Mouse (Mus musculus): ENCODE results near the gene Auts2. TPM values are rescaled to one million over a fixed set of nuclear protein-coding genes. Genes with fewer than 3 reads are reported as not detected.

Auts2 gene
- polyA plus RNA-seq, 1 experiment from 2014 or later, result 74.1 TPM

DNA sequence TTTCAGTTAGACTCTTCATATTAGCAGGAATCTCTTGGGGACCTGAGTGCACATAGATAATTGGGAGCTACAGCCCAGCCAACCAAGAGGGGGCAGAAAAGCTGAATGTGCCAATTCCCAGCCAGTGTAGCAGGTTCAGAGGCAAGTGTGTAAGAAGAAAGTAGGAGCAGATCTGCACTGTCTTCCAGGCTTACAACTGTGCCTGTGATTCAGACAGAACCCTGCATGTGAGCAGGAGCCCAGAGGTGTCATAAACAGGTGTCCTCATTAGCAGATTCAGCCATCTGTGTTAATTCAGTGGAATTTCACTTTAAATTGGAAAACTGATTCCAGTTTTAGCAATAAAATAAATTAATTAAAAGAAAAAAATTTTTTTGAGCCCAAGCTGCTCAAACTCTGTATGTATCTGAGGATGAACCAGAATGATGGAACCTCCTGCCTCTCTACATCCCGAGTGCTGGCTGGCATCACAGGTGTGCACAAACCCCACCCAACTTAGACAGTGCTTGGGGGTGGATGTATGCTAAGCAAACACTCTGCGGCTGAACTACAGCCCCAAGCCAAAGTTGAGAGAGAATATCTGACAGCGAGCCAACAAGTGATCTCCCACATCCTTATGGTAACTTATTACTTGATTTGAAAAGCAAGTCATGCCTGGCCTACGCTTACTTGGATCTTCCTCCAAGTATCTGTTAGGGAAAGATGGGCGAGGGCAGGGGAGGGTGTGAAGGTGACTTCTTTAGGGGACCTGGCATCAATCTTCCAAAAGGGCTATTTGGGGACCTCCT, 982.2 kb downstream of the Auts2 start:
- Histone ChIP-seq H3K9ac (no peak overlapping the region), H3K4me1 (peaks cover 18% of the 10 kb centered on the region), H3K9me3 (no peaks in the 10 kb centered on the region), H3K36me3 (no peaks in the 10 kb centered on the region), H3K27ac (no peak overlapping the region), H3K4me3 (no peak overlapping the region), H3K27me3 (replicated peaks) (peaks cover 6% of the 10 kb centered on the region; the same call in 1 of the 2 replicates), H3K4me2 (replicated peaks) (no peak overlapping the region)
- 94% methylated on average over 5 of the region's 5 CpGs for WGBS
- ATAC-seq (ENCODE audit: low FRiP score, low read depth), result no peak

DNA sequence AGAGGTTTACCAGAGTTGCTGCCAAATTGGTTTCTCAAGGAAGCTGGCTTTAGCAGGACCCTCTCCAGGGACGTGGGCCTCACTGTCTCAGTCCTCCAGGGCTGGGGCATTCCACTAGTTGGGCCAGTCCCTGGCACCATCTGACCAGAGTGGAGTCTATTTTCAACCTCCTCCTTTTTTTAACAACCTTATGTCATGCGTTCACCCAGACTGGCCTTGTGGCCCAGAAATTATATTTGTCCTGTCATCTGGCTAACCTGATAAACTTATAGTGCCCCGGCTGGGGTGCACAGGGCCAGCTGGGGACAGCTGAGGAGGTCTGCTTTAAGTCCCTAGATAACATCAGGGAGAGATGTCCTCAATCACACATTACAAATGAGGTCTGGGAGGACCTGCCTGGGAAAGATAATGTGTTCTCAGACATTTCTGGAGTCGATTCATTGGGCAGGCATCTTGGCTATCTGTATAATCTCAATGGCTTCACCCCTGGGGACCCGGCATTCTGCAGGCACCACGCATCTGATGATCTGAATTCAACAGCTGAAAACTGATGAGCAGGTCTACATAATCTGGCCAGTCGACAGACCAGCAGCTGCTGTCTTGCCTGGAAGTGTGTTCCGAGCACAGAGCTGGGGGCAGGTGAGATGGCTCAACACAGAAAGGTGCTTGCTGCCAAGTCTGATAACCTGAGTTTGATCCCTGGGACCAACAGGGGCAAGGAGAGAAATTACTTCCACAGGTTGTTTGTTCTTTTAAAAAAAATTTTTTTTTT, 984.6 kb downstream of the Auts2 start:
- peaks cover 6% of the 10 kb centered on the region; the same call in 1 of the 2 replicates for H3K27me3 ChIP-seq (replicated peaks)
- H3K9ac ChIP-seq, result no peak overlapping the region
- no peak overlapping the region for H3K4me2 ChIP-seq (replicated peaks)
- 60% methylated on average over 8 of the region's 8 CpGs for WGBS
- ATAC-seq (ENCODE audit: low FRiP score, low read depth), result no peak
- peaks cover 11% of the 10 kb centered on the region; the same call in 1 of the 2 replicates for H3K4me1 ChIP-seq
- no peak overlapping the region for H3K27ac ChIP-seq
- no peaks in the 10 kb centered on the region for H3K9me3 ChIP-seq
- no peaks in the 10 kb centered on the region for H3K36me3 ChIP-seq
- H3K4me3 ChIP-seq, result no peak overlapping the region

DNA sequence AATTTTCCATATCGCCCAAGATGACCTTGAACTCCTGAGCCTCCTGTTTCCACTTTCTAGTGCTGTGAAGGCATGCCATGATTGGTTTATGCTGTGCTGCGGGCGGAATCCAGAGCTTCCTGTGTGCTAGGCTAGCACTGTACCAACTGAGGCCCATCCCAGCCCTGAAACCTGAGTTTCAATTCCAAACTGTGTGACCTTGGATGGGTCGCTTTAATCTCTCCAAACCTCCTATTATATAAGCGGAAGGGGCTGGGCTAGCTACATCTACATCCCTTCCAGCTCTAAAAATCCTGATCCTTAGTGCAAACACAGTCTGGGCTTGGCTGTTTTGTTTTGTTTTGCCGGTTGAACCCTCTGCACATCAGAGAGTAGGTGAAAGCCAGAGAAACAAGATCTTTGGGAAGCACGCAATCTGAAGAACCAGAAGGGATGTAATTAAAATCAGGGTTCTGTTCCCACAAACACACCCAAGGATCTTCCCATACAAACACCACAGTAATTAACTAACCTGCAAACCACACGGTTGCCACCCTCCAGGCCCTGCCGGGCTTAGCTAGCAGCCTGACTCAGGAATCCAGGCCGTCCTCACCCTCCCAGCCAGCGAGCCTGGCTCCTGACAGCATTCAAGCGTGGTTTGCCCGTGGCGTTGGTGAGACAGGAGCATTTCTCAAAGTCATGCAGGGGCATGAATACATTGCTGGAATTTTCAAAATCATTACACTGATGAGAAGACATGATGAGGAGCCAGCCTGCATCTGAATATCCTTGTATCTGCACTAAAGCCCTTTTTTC, 985.4 kb downstream of the Auts2 start:
- Histone ChIP-seq H3K27me3 (replicated peaks) (peaks cover 8% of the 10 kb centered on the region; the same call in 1 of the 2 replicates), H3K4me3 (no peak overlapping the region), H3K9ac (no peak overlapping the region), H3K27ac (no peak overlapping the region), H3K36me3 (no peaks in the 10 kb centered on the region), H3K4me1 (peaks cover 11% of the 10 kb centered on the region; the same call in 1 of the 2 replicates), H3K4me2 (replicated peaks) (no peak overlapping the region), H3K9me3 (no peaks in the 10 kb centered on the region)
- WGBS, result 72% methylated on average over 14 of the region's 14 CpGs
- no peak for ATAC-seq (ENCODE audit: low FRiP score, low read depth)

DNA sequence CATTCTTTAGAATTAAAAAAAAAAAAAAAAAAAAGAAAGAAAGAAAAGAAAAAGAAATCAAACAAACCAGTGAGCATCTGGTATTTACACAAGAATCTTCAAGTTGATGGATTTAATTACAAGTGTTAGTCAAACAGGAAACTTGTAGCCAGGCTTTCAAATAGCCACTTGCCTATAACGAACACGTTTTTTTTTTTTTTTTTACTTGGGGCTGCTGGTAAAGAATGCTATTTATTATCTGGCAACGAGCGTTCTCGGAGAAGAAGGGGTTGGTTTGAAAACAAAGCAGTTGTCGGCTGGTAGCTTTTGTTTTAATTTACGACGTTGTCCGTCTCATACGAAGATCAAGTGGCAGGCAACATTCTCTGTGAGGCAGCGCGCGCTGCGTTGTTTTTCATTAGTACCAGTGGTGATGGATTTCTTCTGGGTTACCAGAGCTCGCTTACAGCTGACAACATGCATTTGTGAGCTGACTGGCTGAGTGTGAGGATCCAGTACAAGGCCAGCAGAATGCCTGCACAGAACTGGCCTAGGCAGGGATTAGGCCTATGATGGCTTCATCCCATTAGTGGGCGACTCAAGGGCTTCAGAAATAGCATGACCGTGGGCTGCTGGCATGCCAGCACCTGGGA, 994.1 kb downstream of the Auts2 start:
- no peak overlapping the region for H3K4me3 ChIP-seq
- ATAC-seq (ENCODE audit: low FRiP score, low read depth), result no peak
- peaks cover 31% of the 10 kb centered on the region for H3K4me1 ChIP-seq
- no peak overlapping the region; the same call in 1 of the 2 replicates for H3K4me2 ChIP-seq (replicated peaks)
- 0 out of 2 replicates have a peak, but pooled peaks cover 2% of the 10 kb centered on the region for H3K9me3 ChIP-seq
- 8% methylated on average over 17 of the region's 17 CpGs for WGBS
- no peak overlapping the region for H3K27ac ChIP-seq
- H3K9ac ChIP-seq, result peak overlapping the region; percentile 18; the same call in 1 of the 2 replicates
- no peaks in the 10 kb centered on the region for H3K36me3 ChIP-seq
- H3K27me3 ChIP-seq (replicated peaks), result peaks cover 5% of the 10 kb centered on the region; the same call in 1 of the 2 replicates

DNA sequence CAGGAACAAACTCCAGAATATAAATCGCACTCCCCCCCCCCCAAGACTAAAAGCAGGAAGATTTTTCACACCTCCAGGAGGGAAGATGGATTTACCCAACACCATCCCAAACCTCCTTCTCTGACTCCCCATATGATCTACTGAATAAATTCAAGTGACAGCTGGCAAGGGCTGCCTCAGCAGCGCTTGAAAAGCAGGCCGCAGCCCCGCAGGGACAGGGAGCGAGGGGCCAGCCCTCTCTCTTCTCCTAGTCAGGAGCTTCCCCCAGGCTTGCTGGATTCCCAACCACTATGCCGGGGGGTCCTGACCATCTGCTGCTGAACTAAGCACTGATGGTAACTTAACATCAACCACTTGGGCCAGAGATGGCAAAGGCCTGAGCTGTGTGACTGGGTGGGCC, 995.2 kb downstream of the Auts2 start:
- no peak for ATAC-seq (ENCODE audit: low FRiP score, low read depth)
- no peak overlapping the region for H3K4me3 ChIP-seq
- H3K27me3 ChIP-seq (replicated peaks), result peaks cover 5% of the 10 kb centered on the region; the same call in 1 of the 2 replicates
- H3K4me2 ChIP-seq (replicated peaks), result no peak overlapping the region
- H3K9ac ChIP-seq, result no peak overlapping the region
- peaks cover 31% of the 10 kb centered on the region for H3K4me1 ChIP-seq
- WGBS, result 46% methylated on average over 6 of the region's 6 CpGs
- H3K36me3 ChIP-seq, result no peaks in the 10 kb centered on the region
- H3K27ac ChIP-seq, result no peak overlapping the region
- H3K9me3 ChIP-seq, result 0 out of 2 replicates have a peak, but pooled peaks cover 6% of the 10 kb centered on the region

DNA sequence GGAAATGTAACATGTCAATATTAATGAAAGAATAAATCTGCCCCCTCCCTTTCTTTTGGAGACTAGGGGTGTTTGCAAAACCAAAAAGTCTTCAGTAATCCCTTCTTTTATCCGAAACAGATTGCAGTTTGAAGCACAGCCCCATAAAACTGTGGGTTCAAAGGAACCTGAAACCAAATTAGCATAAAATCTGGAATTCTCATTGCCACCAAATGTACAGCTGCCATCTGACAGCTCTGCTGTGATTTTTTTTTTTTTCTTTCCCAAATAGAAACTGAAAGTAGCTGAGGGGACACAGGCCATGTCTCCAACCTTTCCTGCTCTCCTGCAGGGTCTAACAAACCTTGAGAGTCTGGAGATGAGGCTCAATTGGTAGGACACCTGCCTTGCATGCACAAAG, 996.7 kb downstream of the Auts2 start:
- no peak overlapping the region for H3K4me2 ChIP-seq (replicated peaks)
- peaks cover 31% of the 10 kb centered on the region for H3K4me1 ChIP-seq
- H3K36me3 ChIP-seq, result no peaks in the 10 kb centered on the region
- no peak overlapping the region for H3K9ac ChIP-seq
- 0 out of 2 replicates have a peak, but pooled peaks cover 6% of the 10 kb centered on the region for H3K9me3 ChIP-seq
- WGBS, result 47% methylated on average over 1 of the region's 1 CpGs
- H3K4me3 ChIP-seq, result no peak overlapping the region
- no peaks in the 10 kb centered on the region; the same call in 1 of the 2 replicates for H3K27me3 ChIP-seq (replicated peaks)
- H3K27ac ChIP-seq, result no peak overlapping the region
- no peak for ATAC-seq (ENCODE audit: low FRiP score, low read depth)

DNA sequence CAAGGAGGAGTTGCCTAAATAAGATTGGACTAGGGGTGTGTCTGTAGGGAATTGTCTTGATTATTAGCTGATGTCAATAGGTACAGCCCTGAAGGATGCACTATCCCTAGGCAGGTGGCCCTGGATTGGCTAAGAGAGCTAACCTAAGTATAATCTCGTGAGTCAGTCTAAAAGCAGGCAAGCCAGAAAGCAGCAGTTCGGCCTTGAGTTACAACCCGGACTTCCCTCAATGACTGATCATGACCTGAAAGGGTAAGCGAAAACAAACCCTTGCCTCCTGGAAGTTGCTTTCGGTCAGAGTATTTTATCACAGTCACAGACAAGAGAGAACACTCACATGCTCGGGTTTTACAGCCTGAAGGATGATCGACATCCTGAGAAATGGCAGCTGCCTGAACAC, 998.8 kb downstream of the Auts2 start:
- Histone ChIP-seq H3K4me2 (replicated peaks) (no peak overlapping the region), H3K9ac (no peak overlapping the region), H3K9me3 (0 out of 2 replicates have a peak, but pooled peaks cover 6% of the 10 kb centered on the region), H3K36me3 (no peaks in the 10 kb centered on the region), H3K27me3 (replicated peaks) (no peaks in the 10 kb centered on the region; the same call in 1 of the 2 replicates), H3K27ac (no peak overlapping the region), H3K4me3 (no peak overlapping the region), H3K4me1 (peaks cover 26% of the 10 kb centered on the region)
- no peak for ATAC-seq (ENCODE audit: low FRiP score, low read depth)
- 74% methylated on average over 7 of the region's 7 CpGs for WGBS

DNA sequence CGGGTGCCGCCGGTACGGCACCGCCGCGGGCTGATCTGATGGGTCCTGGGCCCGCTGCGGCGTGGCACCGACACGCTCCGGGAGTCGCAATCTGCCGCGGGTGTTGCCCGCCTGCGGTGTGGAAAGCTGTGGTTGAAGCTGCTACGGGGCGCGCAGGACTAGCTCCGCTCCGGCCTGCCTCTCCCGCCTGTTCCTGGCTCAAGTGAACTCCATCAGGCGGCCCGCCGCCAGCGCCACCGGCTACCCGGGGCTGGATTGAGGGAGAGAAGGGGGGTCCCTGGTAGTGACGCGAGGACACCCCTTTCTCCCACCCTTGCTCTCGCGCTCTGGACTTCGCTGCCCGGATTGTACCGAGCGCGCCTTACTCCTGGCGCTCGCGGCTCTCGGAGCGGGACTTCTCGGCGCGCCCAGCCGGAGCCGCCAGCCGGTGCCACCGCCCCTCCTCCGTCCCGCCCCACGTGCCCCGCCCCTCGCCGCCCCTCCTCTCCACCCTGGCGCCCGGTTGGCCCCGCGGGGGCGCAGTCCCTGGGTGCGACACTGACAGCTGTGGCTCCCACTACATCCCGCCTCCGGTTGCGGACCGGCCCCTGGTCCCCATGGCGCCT, 1004.7 kb downstream of the Auts2 start:
- Histone ChIP-seq H3K9me3 (no peaks in the 10 kb centered on the region), H3K27ac (peak overlapping the region; percentile 98), H3K27me3 (replicated peaks) (no peaks in the 10 kb centered on the region; the same call in 1 of the 2 replicates), H3K9ac (peak overlapping the region; percentile 98), H3K4me1 (peaks cover 18% of the 10 kb centered on the region; the same call in 1 of the 2 replicates), H3K4me3 (peak overlapping the region; percentile 98), H3K36me3 (no peaks in the 10 kb centered on the region), H3K4me2 (replicated peaks) (peak overlapping the region; percentile 71)
- under 1% methylated on average over 60 of the region's 68 CpGs for WGBS
- ATAC-seq (ENCODE audit: low FRiP score, low read depth), result peak; percentile 84

DNA sequence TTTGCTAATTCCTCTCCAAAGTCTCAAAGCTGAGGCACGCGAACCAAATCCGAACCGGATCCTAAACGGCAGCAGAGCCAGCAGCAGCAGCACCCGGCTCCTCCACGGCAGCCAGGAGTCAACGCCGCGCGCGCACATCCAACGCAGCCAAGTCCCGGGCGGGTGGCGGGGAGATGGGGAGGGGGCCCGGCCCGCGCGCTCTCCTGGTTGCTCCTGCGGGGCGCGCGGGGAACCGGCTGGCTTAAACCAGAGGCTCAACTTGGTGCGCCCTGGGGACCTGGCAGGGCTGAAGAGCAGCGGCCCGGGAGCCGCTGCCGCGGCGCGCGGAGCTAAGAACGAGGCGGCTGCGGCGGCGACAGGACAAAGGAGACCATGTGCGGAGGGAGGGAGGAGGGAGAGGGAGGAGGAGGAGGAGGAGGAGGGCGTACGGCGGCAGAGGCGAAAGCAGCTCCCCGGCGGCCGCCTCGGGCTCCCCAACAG, 1005.3 kb downstream of the Auts2 start:
- under 1% methylated on average over 45 of the region's 48 CpGs for WGBS
- H3K27ac ChIP-seq, result peak overlapping the region; percentile 98
- peak; percentile 76 for ATAC-seq (ENCODE audit: low FRiP score, low read depth)
- peaks cover 23% of the 10 kb centered on the region for H3K4me1 ChIP-seq
- H3K9ac ChIP-seq, result peak overlapping the region; percentile 98
- H3K4me3 ChIP-seq, result peak overlapping the region; percentile 98
- H3K27me3 ChIP-seq (replicated peaks), result no peaks in the 10 kb centered on the region; the same call in 1 of the 2 replicates
- H3K4me2 ChIP-seq (replicated peaks), result peak overlapping the region; percentile 71
- H3K36me3 ChIP-seq, result no peaks in the 10 kb centered on the region
- H3K9me3 ChIP-seq, result no peaks in the 10 kb centered on the region

DNA sequence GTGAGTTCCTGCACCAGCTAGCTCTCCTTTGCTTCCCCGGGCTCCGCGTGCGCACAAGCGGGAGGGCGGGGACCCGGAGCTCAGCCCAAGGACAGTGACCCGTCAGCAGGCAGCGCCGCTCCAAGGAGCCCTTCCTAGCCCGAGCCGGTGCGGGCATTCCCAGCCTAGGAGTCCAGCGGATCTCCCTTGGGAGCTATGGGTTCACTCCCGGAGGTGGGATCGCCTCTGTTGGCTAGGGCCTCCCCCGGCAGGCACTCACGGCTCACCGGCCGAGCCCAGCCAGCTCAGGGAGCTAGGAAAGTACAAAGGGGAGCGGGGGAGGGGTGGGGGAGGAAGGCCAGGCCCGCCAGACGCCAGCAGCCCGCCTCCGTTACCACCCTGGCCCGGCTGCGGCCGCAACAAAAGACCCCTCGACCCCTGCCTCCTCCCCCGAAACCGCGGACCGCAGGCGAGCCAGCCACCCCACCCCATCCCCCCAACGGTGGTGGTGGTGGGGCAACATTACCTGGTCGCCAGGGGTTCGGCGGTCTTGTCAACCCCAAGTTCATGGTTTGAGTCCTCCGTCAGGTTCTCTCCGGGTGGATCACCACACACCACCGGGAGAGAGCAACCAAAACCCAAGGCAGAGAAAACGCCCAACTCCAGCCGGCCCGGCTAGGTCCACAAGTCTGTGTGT, 1005.9 kb downstream of the Auts2 start:
- Histone ChIP-seq H3K4me1 (peaks cover 26% of the 10 kb centered on the region), H3K9me3 (no peaks in the 10 kb centered on the region), H3K36me3 (no peaks in the 10 kb centered on the region), H3K27ac (peak overlapping the region; percentile 98), H3K9ac (peak overlapping the region; percentile 98), H3K27me3 (replicated peaks) (no peaks in the 10 kb centered on the region; the same call in 1 of the 2 replicates), H3K4me2 (replicated peaks) (peak overlapping the region; percentile 71), H3K4me3 (peak overlapping the region; percentile 98)
- peak; percentile 65 for ATAC-seq (ENCODE audit: low FRiP score, low read depth)
- WGBS, result under 1% methylated on average over 44 of the region's 44 CpGs

All from neural tube, embryonic 12.5 days (tissue).